15 mouse cellular contexts compared by ENCODE assay signal in genomic region chr15:101126876-101127544, GRCm38 (mm10). TPM values are rescaled to one million over a fixed set of nuclear protein-coding genes. Genes with fewer than 3 reads are reported as not detected.
DNase-seq lines count a peak whose midpoint lies in the region; ATAC-seq and TF ChIP-seq lines count a peak whose summit lies in the region.
"Had no signal": no experiment of that assay in that cellular context is flagged by ENCODE, and none has a peak within 500 bp of the region (broad histone marks: within the 10 kb centered on the region; RNA-seq: fewer than 3 reads in every experiment).

No protein-coding gene starts in this region.

- H3K4me1 ChIP-seq in heart, embryonic 11.5 days (ENCODE audit: control insufficient read depth, insufficient read depth, low read length), result peaks cover 25% of the 10 kb centered on the region
- peaks cover 32% of the 10 kb centered on the region for H3K4me1 ChIP-seq in intestine, embryonic 16.5 days (ENCODE audit: control insufficient read depth, insufficient read depth, low read length)
- peaks cover 4% of the 10 kb centered on the region for H3K4me1 ChIP-seq in small intestine, adult 2 months (ENCODE audit: control insufficient read depth, insufficient read depth, insufficient read length, low read length)
- peaks cover 5% of the 10 kb centered on the region; the same call in 1 of the 2 replicates for H3K4me1 ChIP-seq in thymus, adult 2 months (replicated peaks; ENCODE audit: control insufficient read depth, insufficient read depth, low read length)

- H3K4me2 ChIP-seq in heart, embryonic 11.5 days, result no peak overlapping the region
- no peak overlapping the region for H3K4me2 ChIP-seq in intestine, embryonic 16.5 days (ENCODE audit: low read depth, low read length)
- H3K4me2 ChIP-seq: forebrain, embryonic 12.5 days; hindbrain, embryonic 15.5 days had no signal

- TF ChIP-seq POLR2A in small intestine, adult 2 months (IDR thresholded peaks at IDR 0.05; ENCODE audit: low read depth, low read length), result no peak
- no peak for TF ChIP-seq POLR2A in thymus, adult 2 months (IDR thresholded peaks at IDR 0.05; ENCODE audit: control insufficient read depth, extremely low read depth, insufficient read depth, low read length, poor library complexity)

- TF ChIP-seq CTCF in small intestine, adult 2 months (IDR thresholded peaks at IDR 0.05; ENCODE audit: extremely low read depth, insufficient read length, insufficient replicate concordance, low read depth, low read length), result no peak
- TF ChIP-seq CTCF in thymus, adult 2 months (IDR thresholded peaks at IDR 0.05; ENCODE audit: borderline replicate concordance, control insufficient read depth, extremely low read depth, insufficient read depth, low read length, poor library complexity), result no peak

- H3K4me3 ChIP-seq in heart, embryonic 11.5 days (ENCODE audit: low read depth, low read length), result no peak overlapping the region
- H3K4me3 ChIP-seq in intestine, embryonic 16.5 days (ENCODE audit: low read length), result no peak overlapping the region
- no peak overlapping the region for H3K4me3 ChIP-seq in small intestine, adult 2 months (ENCODE audit: low read depth, low read length)
- H3K4me3 ChIP-seq in thymus, adult 2 months (ENCODE audit: control insufficient read depth, insufficient read depth, low read length), result no peak overlapping the region
- H3K4me3 ChIP-seq: forebrain, embryonic 12.5 days; hindbrain, embryonic 15.5 days; megakaryocyte, embryonic 14.5 days had no signal

- no peaks in the 10 kb centered on the region for H3K36me3 ChIP-seq in heart, embryonic 11.5 days (ENCODE audit: control insufficient read depth, insufficient read depth, low read length)
- H3K36me3 ChIP-seq in intestine, embryonic 16.5 days (ENCODE audit: control insufficient read depth, insufficient read depth, low read length), result no peaks in the 10 kb centered on the region
- H3K36me3 ChIP-seq in small intestine, adult 2 months (ENCODE audit: control insufficient read depth, insufficient read depth, low read length), result no peaks in the 10 kb centered on the region
- H3K36me3 ChIP-seq in thymus, adult 2 months (ENCODE audit: control insufficient read depth, insufficient read depth, low read length), result no peaks in the 10 kb centered on the region
- H3K36me3 ChIP-seq: forebrain, embryonic 12.5 days; hindbrain, embryonic 15.5 days had no signal

- ATAC-seq in heart, embryonic 11.5 days (replicated peaks; ENCODE audit: insufficient number of reproducible peaks, low FRiP score, low TSS enrichment), result no peak
- ATAC-seq in intestine, embryonic 16.5 days, result peak; percentile 53

- peaks cover 34% of the 10 kb centered on the region for H3K27me3 ChIP-seq in heart, embryonic 11.5 days (ENCODE audit: control insufficient read depth, insufficient read depth, low read length)
- no peaks in the 10 kb centered on the region for H3K27me3 ChIP-seq in intestine, embryonic 16.5 days (replicated peaks; ENCODE audit: control insufficient read depth, insufficient read depth, low read length)
- peaks cover 18% of the 10 kb centered on the region for H3K27me3 ChIP-seq in small intestine, adult 2 months (ENCODE audit: control insufficient read depth, insufficient read depth, low read length)
- peaks cover 12% of the 10 kb centered on the region for H3K27me3 ChIP-seq in thymus, adult 2 months (ENCODE audit: control insufficient read depth, insufficient read depth, low read length)

- WGBS in heart, embryonic 11.5 days (ENCODE audit: insufficient replicate concordance), result 66% methylated on average over 12 of the region's 12 CpGs
- WGBS in intestine, embryonic 16.5 days, result 67% methylated on average over 12 of the region's 12 CpGs
- WGBS in small intestine, adult 2 months, result 74% methylated on average over 12 of the region's 12 CpGs
- WGBS in thymus, adult 2 months, result 90% methylated on average over 12 of the region's 12 CpGs

- H3K9me3 ChIP-seq in heart, embryonic 11.5 days (replicated peaks; ENCODE audit: control insufficient read depth, low read length), result no peaks in the 10 kb centered on the region
- H3K9me3 ChIP-seq in intestine, embryonic 16.5 days (ENCODE audit: control insufficient read depth, low read length), result no peaks in the 10 kb centered on the region
- H3K9me3 ChIP-seq: forebrain, embryonic 12.5 days; hindbrain, embryonic 15.5 days had no signal

- no peak overlapping the region for H3K27ac ChIP-seq in heart, embryonic 11.5 days (ENCODE audit: low read depth, low read length)
- peak overlapping the region; percentile 55 for H3K27ac ChIP-seq in intestine, embryonic 16.5 days (ENCODE audit: low read length)
- peak overlapping the region; percentile 58 for H3K27ac ChIP-seq in small intestine, adult 2 months (ENCODE audit: insufficient read depth, low read depth, low read length)
- H3K27ac ChIP-seq in thymus, adult 2 months (ENCODE audit: control insufficient read depth, insufficient read depth, low read length), result no peak overlapping the region
- H3K27ac ChIP-seq: forebrain, embryonic 12.5 days; hindbrain, embryonic 15.5 days had no signal

- H3K9ac ChIP-seq in heart, embryonic 11.5 days (ENCODE audit: low read depth, low read length), result no peak overlapping the region
- H3K9ac ChIP-seq in intestine, embryonic 16.5 days (ENCODE audit: low read depth, low read length), result no peak overlapping the region
- H3K9ac ChIP-seq: forebrain, embryonic 12.5 days; hindbrain, embryonic 15.5 days had no signal

- intact Hi-C loops in gastrocnemius, postnatal 14 days (cut with DNase I; ENCODE audit: low total_unique reads), result no loop called here

- DNase-seq in heart, adult 11 months, result peak; percentile 99
- peak; percentile 74 for DNase-seq in gastrocnemius, postnatal 14 days
- no peak for DNase-seq in layer of hippocampus, adult 9-10 months (ENCODE audit: low spot score)
- DNase-seq in T-cell, adult 2 months (ENCODE audit: low spot score), result no peak
- DNase-seq in thymus, adult 2 months, result no peak
- DNase-seq: right cerebral cortex, postnatal 14 days had no signal

RNA-seq across cellular contexts. Expression of gene Acvrl1, which starts 1.3 kb away (rescaled TPM):
- polyA plus RNA-seq in heart, embryonic 11.5 days (2014; fragmentation: Nextera tagmentation; extraction: Ambion mirVana), result 1.5 and 2.0 TPM in 2 replicates
- total RNA-seq in gastrocnemius, postnatal 14 days (2021), result 10 to 100 TPM; 12.9 to 15.0 TPM
- 31.2 and 31.9 TPM in 2 replicates for polyA plus RNA-seq in intestine, embryonic 16.5 days (2015; fragmentation: Nextera tagmentation; extraction: Ambion mirVana)
- polyA plus RNA-seq in small intestine, adult 2 months (2012; rRNA removed), result 19.6 and 35.5 TPM in 2 replicates
- 27.2 and 34.2 TPM in 2 replicates for polyA plus RNA-seq in thymus, adult 2 months (2012; rRNA removed)

RNA-seq across cellular contexts. Expression of gene Ankrd33, which starts 11.5 kb away (rescaled TPM):
- not detected in 2 replicates for polyA plus RNA-seq in heart, embryonic 11.5 days (2014; fragmentation: Nextera tagmentation; extraction: Ambion mirVana)
- not detected for total RNA-seq in gastrocnemius, postnatal 14 days (2021)
- not detected in 2 replicates for polyA plus RNA-seq in intestine, embryonic 16.5 days (2015; fragmentation: Nextera tagmentation; extraction: Ambion mirVana)
- not detected in 2 replicates for polyA plus RNA-seq in small intestine, adult 2 months (2012; rRNA removed)
- not detected in 2 replicates for polyA plus RNA-seq in thymus, adult 2 months (2012; rRNA removed)
- total RNA-seq: common myeloid progenitor, adult 5-6 weeks; left cerebral cortex, postnatal 25 days had no signal
- polyA plus RNA-seq: forebrain, embryonic 12.5 days; hindbrain, embryonic 15.5 days; urinary bladder, adult 2 months had no signal

RNA-seq across cellular contexts. Expression of gene Acvr1b, which starts 46.9 kb away (rescaled TPM):
- polyA plus RNA-seq in heart, embryonic 11.5 days (2014; fragmentation: Nextera tagmentation; extraction: Ambion mirVana), result 8.0 and 8.9 TPM in 2 replicates
- total RNA-seq in gastrocnemius, postnatal 14 days (2021), result 10 to 100 TPM; 21.8 to 29.9 TPM
- polyA plus RNA-seq in intestine, embryonic 16.5 days (2015; fragmentation: Nextera tagmentation; extraction: Ambion mirVana), result 10.4 and 11.0 TPM in 2 replicates
- 21.5 and 46.0 TPM in 2 replicates for polyA plus RNA-seq in small intestine, adult 2 months (2012; rRNA removed)
- 34.9 and 35.3 TPM in 2 replicates for polyA plus RNA-seq in thymus, adult 2 months (2012; rRNA removed)

RNA-seq across cellular contexts. Expression of gene Fignl2, which starts 48.6 kb away (rescaled TPM):
- polyA plus RNA-seq in heart, embryonic 11.5 days (2014; fragmentation: Nextera tagmentation; extraction: Ambion mirVana), result 0.30 and 0.33 TPM in 2 replicates
- total RNA-seq in gastrocnemius, postnatal 14 days (2021), result 1 to 10 TPM; 1.3 to 1.4 TPM
- 0.12 TPM in 2 replicates for polyA plus RNA-seq in intestine, embryonic 16.5 days (2015; fragmentation: Nextera tagmentation; extraction: Ambion mirVana)
- 2.9 and 7.8 TPM in 2 replicates for polyA plus RNA-seq in small intestine, adult 2 months (2012; rRNA removed)
- 0.86 and 1.4 TPM in 2 replicates for polyA plus RNA-seq in thymus, adult 2 months (2012; rRNA removed)
- total RNA-seq: common myeloid progenitor, adult 5-6 weeks had no signal

Comparison
In these comparisons a context has a peak if more than half of its experiments do, and no peak if none do; other contexts are left out.
1. DNase-seq: peak in heart, adult 11 months (single experiment) and gastrocnemius, postnatal 14 days (single experiment); none in layer of hippocampus, adult 9-10 months (single experiment), T-cell, adult 2 months (single experiment) and thymus, adult 2 months (single experiment).
2. H3K27ac ChIP-seq: peak in intestine, embryonic 16.5 days (single experiment) and small intestine, adult 2 months (single experiment); none in heart, embryonic 11.5 days (single experiment) and thymus, adult 2 months (single experiment).